Mouse (Mus musculus) c-Kit-positive CD71-negative TER-119-negative erythroid progenitor cells, embryonic 14.5 days (primary cell): ENCODE data around the gene Trim62.

Experiments
- DNase-seq: peaks from one replicate; pipeline ENCODE4 v3.0.0-alpha.2; 2013; ENCODE audit warnings: low read depth

Trim62 gene

GRCm38 (mm10) chr4:128910276-128911063 is 27.1 kb downstream of the Trim62 start:
- DNase-seq = no peak

GRCm38 (mm10) chr4:128912085-128912484 is 28.7 kb downstream of the Trim62 start:
- no peak for DNase-seq

- peak; percentile 26 for DNase-seq
These were observed 30.4 kb downstream of the Trim62 start for GRCm38 (mm10) chr4:128913794-128914193.

GRCm38 (mm10) chr4:128917119-128917518 is 33.7 kb downstream of the Trim62 start:
- DNase-seq = no peak

GRCm38 (mm10) chr4:128917756-128918155 is 34.4 kb downstream of the Trim62 start:
- no peak for DNase-seq

- no peak for DNase-seq
These were observed 34.8 kb downstream of the Trim62 start for GRCm38 (mm10) chr4:128918187-128918586.

GRCm38 (mm10) chr4:128919106-128919505 is 35.7 kb downstream of the Trim62 start:
- no peak for DNase-seq

GRCm38 (mm10) chr4:128923603-128924002 is 40.2 kb downstream of the Trim62 start:
- DNase-seq = no peak

GRCm38 (mm10) chr4:128924841-128925606 is 41.6 kb downstream of the Trim62 start:
- peak; percentile 64 for DNase-seq

- no peak for DNase-seq
These were observed 49.4 kb downstream of the Trim62 start for GRCm38 (mm10) chr4:128932783-128933182.

- no peak for DNase-seq
These were observed 52.2 kb downstream of the Trim62 start for GRCm38 (mm10) chr4:128935595-128935994.

- DNase-seq = no peak
These were observed 59.0 kb downstream of the Trim62 start for GRCm38 (mm10) chr4:128942346-128942745.

GRCm38 (mm10) chr4:128946736-128947135 is 63.4 kb downstream of the Trim62 start:
- no peak for DNase-seq

GRCm38 (mm10) chr4:128947326-128947933 is 64.0 kb downstream of the Trim62 start:
- no peak for DNase-seq

GRCm38 (mm10) chr4:128948137-128948674 is 64.8 kb downstream of the Trim62 start:
- peak; percentile 47 for DNase-seq

- DNase-seq = no peak
These were observed 66.2 kb downstream of the Trim62 start for GRCm38 (mm10) chr4:128949470-128950005.

- no peak for DNase-seq
These were observed 67.1 kb downstream of the Trim62 start for GRCm38 (mm10) chr4:128950461-128950860.

- DNase-seq = no peak
These were observed 70.5 kb downstream of the Trim62 start for GRCm38 (mm10) chr4:128953851-128954250.

GRCm38 (mm10) chr4:128957155-128957911 is 74.0 kb downstream of the Trim62 start:
- DNase-seq = no peak

GRCm38 (mm10) chr4:128958156-128958555 is 74.8 kb downstream of the Trim62 start:
- DNase-seq = no peak

- DNase-seq = no peak
These were observed 75.5 kb downstream of the Trim62 start for GRCm38 (mm10) chr4:128958849-128959248.
